Mouse (Mus musculus): ENCODE results near the gene Ces1d. TPM values are rescaled to one million over a fixed set of nuclear protein-coding genes. Genes with fewer than 3 reads are reported as not detected.
A peak's percentile ranks its signal among the peaks of the same experiment; 100 is the strongest.

The Ces1d gene
- polyA plus RNA-seq, 1 experiment, result 0.12 TPM

DNA sequence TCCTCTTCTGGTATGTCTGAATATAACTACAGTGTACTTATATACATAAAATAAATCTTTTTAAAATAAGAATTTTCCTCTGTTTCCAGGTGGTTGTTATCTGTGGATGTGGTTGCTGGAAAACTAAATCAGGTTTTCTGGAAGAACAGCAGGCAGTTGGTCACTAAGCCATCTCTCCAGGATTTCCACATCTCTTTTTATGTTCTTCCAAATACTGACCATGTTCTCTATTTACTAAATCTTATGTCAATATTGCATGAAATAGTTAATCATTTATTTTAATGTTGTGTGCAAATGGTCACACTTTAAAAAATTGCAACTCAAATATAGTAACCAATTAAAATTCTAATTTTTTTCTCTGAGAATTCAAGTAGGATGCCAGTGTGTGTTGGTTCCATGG lies 50.3 kb downstream of the Ces1d start:
- no peak for DNase-seq (ENCODE audit: extremely low spot score in 1 of 2, low spot score in 1 of 2)

DNA sequence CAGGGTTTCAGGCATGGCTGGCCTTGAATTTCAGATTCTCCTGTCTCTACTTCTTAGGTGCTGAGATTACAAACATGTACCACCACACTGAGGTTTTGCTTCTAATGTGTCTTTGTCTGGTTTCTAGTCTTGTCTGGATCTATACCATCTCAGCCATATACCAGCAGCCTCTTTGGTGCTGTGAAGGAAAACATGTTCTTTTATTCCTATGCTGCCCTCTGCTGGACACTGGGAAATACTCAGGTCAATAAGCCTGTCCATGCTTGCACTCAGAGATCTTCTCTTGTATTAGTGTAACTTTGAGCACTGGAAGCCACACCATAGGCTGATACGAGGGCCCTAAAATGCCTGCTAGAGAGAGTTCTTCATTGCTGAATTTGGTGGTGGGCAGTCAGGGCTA lies 56.9 kb downstream of the Ces1d start:
- DNase-seq (ENCODE audit: extremely low spot score in 1 of 2, low spot score in 1 of 2), result peak; percentile 2 to 76

DNA sequence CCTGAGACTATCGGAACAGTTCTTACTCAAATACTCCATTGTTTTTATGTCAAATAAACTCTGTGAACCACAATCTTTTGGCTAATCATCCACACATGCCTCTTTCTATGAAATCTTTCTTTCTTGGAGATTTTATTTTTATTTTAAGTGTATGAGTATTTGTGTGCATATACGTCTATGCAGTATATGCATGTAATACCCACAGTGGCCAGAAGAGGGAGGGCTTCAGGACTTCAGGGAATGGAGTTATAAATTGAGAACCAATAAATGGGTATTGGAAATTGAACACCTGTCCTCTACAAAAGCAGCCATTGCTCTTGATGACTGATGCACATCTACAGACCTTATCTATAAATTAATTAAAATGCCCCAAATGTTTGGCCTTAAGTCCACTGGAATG lies 65.4 kb downstream of the Ces1d start:
- DNase-seq (ENCODE audit: extremely low spot score in 1 of 2, low spot score in 1 of 2), result no peak

- DNase-seq (ENCODE audit: extremely low spot score in 1 of 2, low spot score in 1 of 2), result peak in 1 of 2 experiments; percentile 4
These were observed 66.2 kb downstream of the Ces1d start, which contains the start of gene Ces1c for GRCm38 (mm10) chr8:93131233-93131980. Ces1c (minus strand) TSS chr8:93131283.

DNA sequence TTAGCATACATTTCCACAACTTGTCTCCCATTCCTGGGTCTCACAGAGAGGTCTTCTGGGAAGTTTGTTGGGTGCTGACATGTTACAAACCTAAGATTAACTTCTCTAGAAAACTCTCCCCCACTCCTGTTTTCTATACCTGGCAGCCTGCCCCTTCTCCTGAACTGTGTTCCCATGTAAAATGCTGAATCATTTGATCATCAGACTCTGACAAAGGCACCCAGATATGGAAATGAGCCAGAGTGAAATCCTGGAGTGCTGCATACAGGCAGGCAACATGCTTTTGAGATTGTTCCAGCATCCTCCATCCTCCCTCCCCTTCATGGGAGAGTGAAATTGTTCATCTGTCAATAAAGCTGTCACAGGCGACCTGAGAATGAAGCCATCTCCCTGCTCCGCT lies 71.2 kb downstream of the Ces1d start:
- DNase-seq (ENCODE audit: extremely low spot score in 1 of 2, low spot score in 1 of 2), result peak in 1 of 2 experiments; percentile 22

- no peak for DNase-seq (ENCODE audit: extremely low spot score in 1 of 2, low spot score in 1 of 2)
These were observed 75.6 kb downstream of the Ces1d start for GRCm38 (mm10) chr8:93122005-93122404.

Other genes with a start within 250 kb of the Ces1d start
- gene Slc6a2, start 237.8 kb downstream of the Ces1d start, polyA plus RNA-seq (2012; rRNA removed), result 0.02 and 0.08 TPM in 2 replicates
- 0.04 TPM in 2 replicates for gene Ces1a, start 149.6 kb downstream of the Ces1d start, polyA plus RNA-seq (2012; rRNA removed)
- gene Ces1b, start 117.8 kb downstream of the Ces1d start, polyA plus RNA-seq (2012; rRNA removed), result not detected in 2 replicates
- gene Ces1c, start 66.6 kb downstream of the Ces1d start, polyA plus RNA-seq (2012; rRNA removed), result 0.08 TPM in 1 of 2 replicates, not detected in the other
- gene Ces1e, start 31.8 kb upstream of the Ces1d start, polyA plus RNA-seq (2012; rRNA removed), result 0.04 TPM in 1 of 2 replicates, not detected in the other
- gene Ces1f, start 81.9 kb upstream of the Ces1d start, polyA plus RNA-seq (2012; rRNA removed), result 0.14 and 0.23 TPM in 2 replicates
- not detected in 2 replicates for gene Ces1g, start 139.5 kb upstream of the Ces1d start, polyA plus RNA-seq (2012; rRNA removed)
- not detected in 2 replicates for gene Ces1h, start 181.9 kb upstream of the Ces1d start, polyA plus RNA-seq (2012; rRNA removed)

Data from frontal cortex, adult 2 months (tissue).